Mouse (Mus musculus) limb, embryonic 10.5 days (tissue): ENCODE results near the gene Slc9a9. TPM values are rescaled to one million over a fixed set of nuclear protein-coding genes. Genes with fewer than 3 reads are reported as not detected.

Experiments
- DNase-seq: peaks from one replicate; pipeline ENCODE4 v3.0.0-alpha.2; 2017; ENCODE audit warnings: low spot score
- H3K27ac ChIP-seq: fragments of 300-500 bp; sonication (generic); 2 replicates; pipeline ENCODE4 v1.5.1; 2016; ENCODE audit warnings: mild to moderate bottlenecking
- H3K27me3 ChIP-seq: fragments of 300-500 bp; sonication (generic); 2 replicates; pipeline ENCODE4 v1.6.1; 2016; ENCODE audit warnings: low read depth, mild to moderate bottlenecking; ENCODE audit not compliant: poor library complexity, severe bottlenecking
- H3K36me3 ChIP-seq: fragments of 300-500 bp; sonication (generic); 2 replicates; pipeline ENCODE4 v1.6.1; 2016; ENCODE audit warnings: mild to moderate bottlenecking, moderate library complexity
- H3K4me1 ChIP-seq: fragments of 300-500 bp; sonication (generic); 2 replicates; pipeline ENCODE4 v1.6.1; 2016
- H3K4me3 ChIP-seq: fragments of 300-500 bp; sonication (generic); 2 replicates; pipeline ENCODE4 v1.5.1; 2016; ENCODE audit warnings: mild to moderate bottlenecking, moderate library complexity
- H3K9me3 ChIP-seq: fragments of 300-500 bp; sonication (generic); replicated peaks from 2 replicates; pipeline ENCODE4 v1.6.1; 2016; ENCODE audit warnings: mild to moderate bottlenecking
- WGBS: fragments of 180-500 bp; shearing (Covaris S2); methylation state at CpG from one replicate; pipeline ENCODE4 v1.1.7; 2016; 5-methylcytosine and 5-hydroxymethylcytosine counted together
- polyA plus RNA-seq: library from polyadenylated mRNA; unstranded; fragments of >200 nt; fragmentation: Nextera tagmentation; extraction: Ambion mirVana; gene quantifications from 2 replicates; pipeline ENCODE4 v1.2.1, GENCODE M21; 2016

The Slc9a9 gene
- polyA plus RNA-seq, 1 experiment from 2014 or later: 1.5 TPM

- H3K4me3 ChIP-seq: no peak overlapping the region
- H3K9me3 ChIP-seq: no peaks in the 10 kb centered on the region
- 90% methylated on average over 2 of the region's 2 CpGs for WGBS
- no peaks in the 10 kb centered on the region for H3K27me3 ChIP-seq
- no peaks in the 10 kb centered on the region for H3K36me3 ChIP-seq
- no peak overlapping the region for H3K27ac ChIP-seq
- H3K4me1 ChIP-seq: no peaks in the 10 kb centered on the region
- no peak for DNase-seq
Measured at GRCm38 (mm10) chr9:94716695-94717094, 47.0 kb downstream of the Slc9a9 start.

- no peaks in the 10 kb centered on the region for H3K36me3 ChIP-seq
- no peaks in the 10 kb centered on the region for H3K27me3 ChIP-seq
- WGBS: 91% methylated on average over 2 of the region's 2 CpGs
- H3K9me3 ChIP-seq: no peaks in the 10 kb centered on the region
- no peak for DNase-seq
- H3K4me3 ChIP-seq: no peak overlapping the region
- no peaks in the 10 kb centered on the region for H3K4me1 ChIP-seq
- H3K27ac ChIP-seq: no peak overlapping the region
Measured at GRCm38 (mm10) chr9:94723631-94724030, 53.9 kb downstream of the Slc9a9 start.

GRCm38 (mm10) chr9:94725121-94725520, 55.4 kb downstream of the Slc9a9 start:
- Histone ChIP-seq H3K4me1 (no peaks in the 10 kb centered on the region), H3K27me3 (no peaks in the 10 kb centered on the region), H3K36me3 (no peaks in the 10 kb centered on the region), H3K4me3 (no peak overlapping the region), H3K27ac (no peak overlapping the region), H3K9me3 (no peaks in the 10 kb centered on the region)
- DNase-seq: no peak
- 93% methylated on average over 5 of the region's 5 CpGs for WGBS

- Histone ChIP-seq H3K9me3 (no peaks in the 10 kb centered on the region), H3K4me1 (peaks cover 5% of the 10 kb centered on the region), H3K27me3 (no peaks in the 10 kb centered on the region), H3K36me3 (no peaks in the 10 kb centered on the region), H3K27ac (no peak overlapping the region), H3K4me3 (no peak overlapping the region)
- 43% methylated on average over 5 of the region's 5 CpGs for WGBS
- no peak for DNase-seq
Measured at GRCm38 (mm10) chr9:94727457-94727856, 57.7 kb downstream of the Slc9a9 start.

- no peak overlapping the region for H3K27ac ChIP-seq
- peaks cover 18% of the 10 kb centered on the region for H3K4me1 ChIP-seq
- no peak for DNase-seq
- no peaks in the 10 kb centered on the region for H3K36me3 ChIP-seq
- H3K4me3 ChIP-seq: no peak overlapping the region
- no peaks in the 10 kb centered on the region for H3K9me3 ChIP-seq
- H3K27me3 ChIP-seq: no peaks in the 10 kb centered on the region
- WGBS: 94% methylated on average over 8 of the region's 8 CpGs
Measured at GRCm38 (mm10) chr9:94730396-94730795, 60.7 kb downstream of the Slc9a9 start.

GRCm38 (mm10) chr9:94732136-94732535, 62.4 kb downstream of the Slc9a9 start:
- 77% methylated on average over 6 of the region's 6 CpGs for WGBS
- Histone ChIP-seq H3K9me3 (no peaks in the 10 kb centered on the region), H3K27ac (peak overlapping the region; percentile 56; the same call in 1 of the 2 replicates), H3K4me1 (peaks cover 18% of the 10 kb centered on the region), H3K4me3 (no peak overlapping the region), H3K27me3 (no peaks in the 10 kb centered on the region), H3K36me3 (no peaks in the 10 kb centered on the region)
- no peak for DNase-seq

GRCm38 (mm10) chr9:94732599-94733287, 63.0 kb downstream of the Slc9a9 start:
- 68% methylated on average over 8 of the region's 8 CpGs for WGBS
- Histone ChIP-seq H3K27ac (peak overlapping the region; percentile 56; the same call in 1 of the 2 replicates), H3K4me3 (no peak overlapping the region), H3K9me3 (no peaks in the 10 kb centered on the region), H3K36me3 (no peaks in the 10 kb centered on the region), H3K4me1 (peaks cover 18% of the 10 kb centered on the region), H3K27me3 (no peaks in the 10 kb centered on the region)
- DNase-seq: peak; percentile 34

GRCm38 (mm10) chr9:94734320-94734719, 64.6 kb downstream of the Slc9a9 start:
- Histone ChIP-seq H3K4me1 (peaks cover 18% of the 10 kb centered on the region), H3K4me3 (no peak overlapping the region), H3K27ac (no peak overlapping the region), H3K36me3 (no peaks in the 10 kb centered on the region), H3K27me3 (no peaks in the 10 kb centered on the region), H3K9me3 (no peaks in the 10 kb centered on the region)
- WGBS: 64% methylated on average over 1 of the region's 1 CpGs
- DNase-seq: no peak

- Histone ChIP-seq H3K4me1 (peaks cover 16% of the 10 kb centered on the region), H3K9me3 (no peaks in the 10 kb centered on the region), H3K4me3 (no peak overlapping the region), H3K36me3 (no peaks in the 10 kb centered on the region), H3K27ac (no peak overlapping the region), H3K27me3 (no peaks in the 10 kb centered on the region)
- 78% methylated on average over 5 of the region's 5 CpGs for WGBS
- no peak for DNase-seq
Measured at GRCm38 (mm10) chr9:94737226-94737625, 67.5 kb downstream of the Slc9a9 start.

GRCm38 (mm10) chr9:94738555-94739427, 69.1 kb downstream of the Slc9a9 start:
- Histone ChIP-seq H3K4me3 (no peak overlapping the region), H3K9me3 (no peaks in the 10 kb centered on the region), H3K27ac (no peak overlapping the region), H3K36me3 (no peaks in the 10 kb centered on the region), H3K27me3 (no peaks in the 10 kb centered on the region), H3K4me1 (no peaks in the 10 kb centered on the region)
- WGBS: 49% methylated on average over 6 of the region's 6 CpGs
- DNase-seq: peak; percentile 65

- Histone ChIP-seq H3K9me3 (no peaks in the 10 kb centered on the region), H3K27me3 (no peaks in the 10 kb centered on the region), H3K4me1 (no peaks in the 10 kb centered on the region), H3K36me3 (no peaks in the 10 kb centered on the region), H3K27ac (no peak overlapping the region), H3K4me3 (no peak overlapping the region)
- no peak for DNase-seq
- 78% methylated on average over 3 of the region's 3 CpGs for WGBS
Measured at GRCm38 (mm10) chr9:94740841-94741240, 71.1 kb downstream of the Slc9a9 start.

- Histone ChIP-seq H3K36me3 (no peaks in the 10 kb centered on the region), H3K27ac (no peak overlapping the region), H3K4me3 (no peak overlapping the region), H3K4me1 (no peaks in the 10 kb centered on the region), H3K9me3 (no peaks in the 10 kb centered on the region), H3K27me3 (no peaks in the 10 kb centered on the region)
- DNase-seq: no peak
- WGBS: 87% methylated on average over 1 of the region's 1 CpGs
Measured at GRCm38 (mm10) chr9:94743291-94743690, 73.6 kb downstream of the Slc9a9 start.

- no peaks in the 10 kb centered on the region for H3K36me3 ChIP-seq
- 57% methylated on average over 2 of the region's 2 CpGs for WGBS
- no peaks in the 10 kb centered on the region for H3K9me3 ChIP-seq
- no peaks in the 10 kb centered on the region for H3K27me3 ChIP-seq
- no peak overlapping the region for H3K4me3 ChIP-seq
- H3K4me1 ChIP-seq: 0 out of 2 replicates have a peak, but pooled peaks cover 4% of the 10 kb centered on the region
- H3K27ac ChIP-seq: no peak overlapping the region
- DNase-seq: no peak
Measured at GRCm38 (mm10) chr9:94748503-94748902, 78.8 kb downstream of the Slc9a9 start.
